Mouse (Mus musculus) small intestine, adult 2 months (tissue): ENCODE measurements at regions not wholly inside any gene's neighbourhood (a gene's known extent, or its start where the extent isn't known, plus 50 kb on each side); places are given as distances from the start of the nearest gene placed in this dataset.

Experiments used
- CTCF ChIP-seq: fragments of 200-500 bp; IDR thresholded peaks from 2 replicates; pipeline ENCODE4 v1.5.1; 2012; ENCODE audit warnings: low read depth, mild to moderate bottlenecking, control low read depth, inconsistent platforms, low read length, moderate library complexity, mixed read lengths; ENCODE audit not compliant: insufficient replicate concordance, insufficient read length; ENCODE audit errors: extremely low read depth
- POLR2A ChIP-seq: fragments of 200-500 bp; IDR thresholded peaks from 2 replicates; pipeline ENCODE4 v1.6.1; 2012; ENCODE audit warnings: low read depth, mild to moderate bottlenecking, control low read depth, inconsistent platforms, low read length, moderate library complexity

DNA sequence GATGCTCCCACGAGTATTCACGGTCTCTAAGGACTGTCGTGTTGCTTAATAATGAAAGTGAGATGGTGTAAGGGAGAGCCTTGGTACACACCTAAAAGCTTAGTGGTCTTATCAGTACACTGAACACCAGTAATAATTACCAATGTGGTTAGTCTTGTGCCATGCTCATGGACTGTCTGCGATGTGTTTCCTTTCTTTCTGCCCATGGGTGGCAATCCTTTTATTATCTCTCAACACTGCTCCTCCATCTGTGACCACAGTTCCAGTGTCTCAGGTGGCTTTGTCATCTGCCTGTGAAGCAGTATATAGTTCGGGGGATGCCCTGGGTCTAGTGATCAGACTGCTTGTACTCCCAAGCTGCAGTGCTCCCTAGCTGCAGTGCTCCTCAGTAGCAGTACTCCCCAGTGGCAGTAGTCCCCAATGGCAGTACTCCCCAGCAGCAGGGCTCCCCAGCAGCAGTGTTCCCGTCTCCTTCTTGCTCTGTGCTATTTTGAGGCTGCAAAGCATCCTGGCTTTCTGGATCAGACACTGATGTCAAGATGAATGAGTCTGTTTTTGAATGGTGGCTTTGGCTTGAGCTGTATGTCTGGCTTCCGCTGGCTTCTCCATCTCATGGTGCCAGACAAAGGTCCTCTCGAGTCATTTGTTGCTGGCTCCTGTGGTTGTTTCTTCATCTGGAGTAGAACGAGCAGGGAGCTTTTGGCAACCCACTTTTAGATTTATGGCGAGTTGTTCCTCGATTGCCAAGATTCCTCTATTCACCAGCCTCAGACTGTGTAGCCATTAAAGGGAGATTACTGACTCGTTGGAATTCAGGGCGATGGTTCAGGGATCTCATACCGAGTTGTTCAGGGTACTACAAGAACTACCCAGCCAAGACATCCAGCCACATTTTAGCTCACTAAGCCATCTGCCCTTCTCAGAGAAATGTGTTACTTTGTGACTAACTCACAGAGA is 88.4 kb upstream of the Plxnc1 start:
- TF ChIP-seq CTCF (no peak), POLR2A (no peak)
